Mouse (Mus musculus) urinary bladder, postnatal 4 days (tissue): ENCODE data around the gene Il3.
"Not testable (repeated sequence)": the region's sequence is repeated elsewhere in the genome, so short reads cannot be mapped to it uniquely, and the experiment has no call there.

ENCODE experiments used
- DNase-seq, 2 experiments: peaks; one replicate each; pipeline ENCODE4 v3.0.0; 2021 to 2022; ENCODE audit warnings: low spot score in 2 of 2

Gene Il3

GRCm38 (mm10) chr11:54267177-54267576 is at the start of gene Il3:
Gene Il3, minus strand, starts transcription at chr11:54267277.
- DNase-seq, result no peak

- DNase-seq, result no peak
These were observed 48.3 kb upstream of the Il3 start for GRCm38 (mm10) chr11:54315336-54315735.

GRCm38 (mm10) chr11:54314740-54315139 is 47.7 kb upstream of the Il3 start:
- no peak for DNase-seq

- DNase-seq, result no peak
These were observed 46.6 kb upstream of the Il3 start for GRCm38 (mm10) chr11:54313391-54314360.

- no peak for DNase-seq
These were observed 45.5 kb upstream of the Il3 start for GRCm38 (mm10) chr11:54312603-54313002.

GRCm38 (mm10) chr11:54312021-54312420 is 44.9 kb upstream of the Il3 start:
- no peak for DNase-seq

GRCm38 (mm10) chr11:54310588-54310987 is 43.5 kb upstream of the Il3 start:
- no peak for DNase-seq

- no peak for DNase-seq
These were observed 40.2 kb upstream of the Il3 start for GRCm38 (mm10) chr11:54307139-54307816.

- DNase-seq, result no peak
These were observed 38.3 kb upstream of the Il3 start for GRCm38 (mm10) chr11:54305331-54305730.

- DNase-seq, result no peak
These were observed 37.4 kb upstream of the Il3 start for GRCm38 (mm10) chr11:54304471-54304873.

GRCm38 (mm10) chr11:54303728-54304470 is 36.8 kb upstream of the Il3 start, which contains the start of gene Acsl6:
Gene Acsl6, plus strand, starts transcription at chr11:54303798.
- DNase-seq, result no peak

- no peak for DNase-seq
These were observed 36.1 kb upstream of the Il3 start for GRCm38 (mm10) chr11:54303076-54303727.

- DNase-seq, result no peak
These were observed 35.5 kb upstream of the Il3 start for GRCm38 (mm10) chr11:54302606-54303005.

- no peak for DNase-seq
These were observed 34.9 kb upstream of the Il3 start for GRCm38 (mm10) chr11:54301994-54302393.

- DNase-seq, result no peak
These were observed 31.7 kb upstream of the Il3 start for GRCm38 (mm10) chr11:54298777-54299176.

- not testable (repeated sequence) for DNase-seq
These were observed 30.4 kb upstream of the Il3 start for GRCm38 (mm10) chr11:54297471-54297870.

GRCm38 (mm10) chr11:54296734-54297133 is 29.7 kb upstream of the Il3 start:
- DNase-seq, result no peak

GRCm38 (mm10) chr11:54295971-54296370 is 28.9 kb upstream of the Il3 start:
- no peak for DNase-seq

GRCm38 (mm10) chr11:54293980-54294807 is 27.1 kb upstream of the Il3 start:
- no peak for DNase-seq

GRCm38 (mm10) chr11:54292163-54292562 is 25.1 kb upstream of the Il3 start:
- DNase-seq, result no peak
